Mouse (Mus musculus): ENCODE data around the gene Col16a1. TPM values are rescaled to one million over a fixed set of nuclear protein-coding genes. Genes with fewer than 3 reads are reported as not detected.

Gene Col16a1
- polyA plus RNA-seq, 1 experiment: 156 TPM

GRCm38 (mm10) chr4:130039351-130039750, 8.3 kb upstream of the Col16a1 start:
- TF ChIP-seq CTCF (IDR thresholded peaks at IDR 0.05; ENCODE audit: borderline replicate concordance, insufficient read depth, low read length): no peak
- TF ChIP-seq POLR2A (IDR thresholded peaks at IDR 0.05; ENCODE audit: low read depth, low read length): no peak
- no peak overlapping the region for H3K27ac ChIP-seq (ENCODE audit: insufficient read depth, low read length)
- peaks cover 11% of the 10 kb centered on the region for H3K4me1 ChIP-seq (ENCODE audit: control insufficient read depth, insufficient read depth, low read length)
- H3K4me3 ChIP-seq (ENCODE audit: insufficient read depth, low read length): no peak overlapping the region

- Histone ChIP-seq H3K27ac (ENCODE audit: insufficient read depth, low read length) (no peak overlapping the region), H3K4me1 (ENCODE audit: control insufficient read depth, insufficient read depth, low read length) (peaks cover 11% of the 10 kb centered on the region), H3K4me3 (ENCODE audit: insufficient read depth, low read length) (no peak overlapping the region)
- no peak for TF ChIP-seq POLR2A (IDR thresholded peaks at IDR 0.05; ENCODE audit: low read depth, low read length)
- no peak for TF ChIP-seq CTCF (IDR thresholded peaks at IDR 0.05; ENCODE audit: borderline replicate concordance, insufficient read depth, low read length)
These were observed 6.6 kb upstream of the Col16a1 start for GRCm38 (mm10) chr4:130041076-130041475.

GRCm38 (mm10) chr4:130044211-130044610, 3.4 kb upstream of the Col16a1 start:
- H3K4me3 ChIP-seq (ENCODE audit: insufficient read depth, low read length): no peak overlapping the region
- TF ChIP-seq POLR2A (IDR thresholded peaks at IDR 0.05; ENCODE audit: low read depth, low read length): no peak
- TF ChIP-seq CTCF (IDR thresholded peaks at IDR 0.05; ENCODE audit: borderline replicate concordance, insufficient read depth, low read length): no peak
- H3K27ac ChIP-seq (ENCODE audit: insufficient read depth, low read length): no peak overlapping the region
- H3K4me1 ChIP-seq (ENCODE audit: control insufficient read depth, insufficient read depth, low read length): peaks cover 6% of the 10 kb centered on the region

- H3K4me3 ChIP-seq (ENCODE audit: insufficient read depth, low read length): no peak overlapping the region
- TF ChIP-seq CTCF (IDR thresholded peaks at IDR 0.05; ENCODE audit: borderline replicate concordance, insufficient read depth, low read length): no peak
- peak; percentile 44; the same call in 1 of the 2 replicates for TF ChIP-seq POLR2A (IDR thresholded peaks at IDR 0.05; ENCODE audit: low read depth, low read length)
- H3K4me1 ChIP-seq (ENCODE audit: control insufficient read depth, insufficient read depth, low read length): peaks cover 17% of the 10 kb centered on the region
- peak overlapping the region; percentile 58 for H3K27ac ChIP-seq (ENCODE audit: insufficient read depth, low read length)
These were observed 2.0 kb upstream of the Col16a1 start for GRCm38 (mm10) chr4:130045609-130046008.

- TF ChIP-seq CTCF (IDR thresholded peaks at IDR 0.05; ENCODE audit: borderline replicate concordance, insufficient read depth, low read length): no peak
- no peak for TF ChIP-seq POLR2A (IDR thresholded peaks at IDR 0.05; ENCODE audit: low read depth, low read length)
- H3K27ac ChIP-seq (ENCODE audit: insufficient read depth, low read length): peak overlapping the region; percentile 89
- H3K4me3 ChIP-seq (ENCODE audit: insufficient read depth, low read length): peak overlapping the region; percentile 64
- H3K4me1 ChIP-seq (ENCODE audit: control insufficient read depth, insufficient read depth, low read length): peaks cover 21% of the 10 kb centered on the region
These were observed 501 bp downstream of the Col16a1 start for GRCm38 (mm10) chr4:130048203-130048479.

- TF ChIP-seq CTCF (IDR thresholded peaks at IDR 0.05; ENCODE audit: borderline replicate concordance, insufficient read depth, low read length): no peak
- 0 out of 2 replicates have a peak, but pooled peaks have one; percentile 22 for TF ChIP-seq POLR2A (IDR thresholded peaks at IDR 0.05; ENCODE audit: low read depth, low read length)
- Histone ChIP-seq H3K27ac (ENCODE audit: insufficient read depth, low read length) (peak overlapping the region; percentile 58), H3K4me1 (ENCODE audit: control insufficient read depth, insufficient read depth, low read length) (peaks cover 21% of the 10 kb centered on the region), H3K4me3 (ENCODE audit: insufficient read depth, low read length) (no peak overlapping the region)
These were observed 2.6 kb downstream of the Col16a1 start for GRCm38 (mm10) chr4:130050056-130050824.

GRCm38 (mm10) chr4:130052283-130052682, 4.6 kb downstream of the Col16a1 start:
- Histone ChIP-seq H3K27ac (ENCODE audit: insufficient read depth, low read length) (no peak overlapping the region), H3K4me1 (ENCODE audit: control insufficient read depth, insufficient read depth, low read length) (peaks cover 21% of the 10 kb centered on the region), H3K4me3 (ENCODE audit: insufficient read depth, low read length) (no peak overlapping the region)
- TF ChIP-seq POLR2A (IDR thresholded peaks at IDR 0.05; ENCODE audit: low read depth, low read length): no peak
- no peak for TF ChIP-seq CTCF (IDR thresholded peaks at IDR 0.05; ENCODE audit: borderline replicate concordance, insufficient read depth, low read length)

- TF ChIP-seq POLR2A (IDR thresholded peaks at IDR 0.05; ENCODE audit: low read depth, low read length): no peak
- no peak for TF ChIP-seq CTCF (IDR thresholded peaks at IDR 0.05; ENCODE audit: borderline replicate concordance, insufficient read depth, low read length)
- no peak overlapping the region for H3K4me3 ChIP-seq (ENCODE audit: insufficient read depth, low read length)
- H3K27ac ChIP-seq (ENCODE audit: insufficient read depth, low read length): no peak overlapping the region
- H3K4me1 ChIP-seq (ENCODE audit: control insufficient read depth, insufficient read depth, low read length): peaks cover 21% of the 10 kb centered on the region
These were observed 5.5 kb downstream of the Col16a1 start for GRCm38 (mm10) chr4:130053111-130053510.

- no peak overlapping the region for H3K27ac ChIP-seq (ENCODE audit: insufficient read depth, low read length)
- H3K4me3 ChIP-seq (ENCODE audit: insufficient read depth, low read length): no peak overlapping the region
These were observed 7.1 kb downstream of the Col16a1 start for GRCm38 (mm10) chr4:130054727-130055126.

GRCm38 (mm10) chr4:130055160-130056010, 7.7 kb downstream of the Col16a1 start:
- Histone ChIP-seq H3K4me1 (ENCODE audit: control insufficient read depth, insufficient read depth, low read length) (peaks cover 6% of the 10 kb centered on the region), H3K27ac (ENCODE audit: insufficient read depth, low read length) (no peak overlapping the region), H3K4me3 (ENCODE audit: insufficient read depth, low read length) (no peak overlapping the region)
- TF ChIP-seq CTCF (IDR thresholded peaks at IDR 0.05; ENCODE audit: borderline replicate concordance, insufficient read depth, low read length) (no peak), POLR2A (IDR thresholded peaks at IDR 0.05; ENCODE audit: low read depth, low read length) (no peak)

More at GRCm38 (mm10) chr4:130054727-130055126, 7.1 kb downstream of the Col16a1 start:
- TF ChIP-seq POLR2A (IDR thresholded peaks at IDR 0.05; ENCODE audit: low read depth, low read length) (no peak), CTCF (IDR thresholded peaks at IDR 0.05; ENCODE audit: borderline replicate concordance, insufficient read depth, low read length) (no peak)
- H3K4me1 ChIP-seq (ENCODE audit: control insufficient read depth, insufficient read depth, low read length): peaks cover 11% of the 10 kb centered on the region

All from embryonic fibroblast, embryonic 13.5 days (primary cell).